Mouse (Mus musculus) left cerebral cortex, adult 18-20 months (tissue): ENCODE results near the gene Fat1. TPM values are rescaled to one million over a fixed set of nuclear protein-coding genes. Genes with fewer than 3 reads are reported as not detected.
A peak's percentile ranks its signal among the peaks of the same experiment; 100 is the strongest.

ENCODE experiments used
- DNase-seq, 2 experiments: peaks; one replicate each; pipeline ENCODE4 v3.0.0; 2021 to 2022; ENCODE audit warnings: low spot score in 2 of 2, mixed read lengths in 1 of 2
- total RNA-seq, 2 experiments: library from RNA; stranded (reverse); gene quantifications; 2 replicates each; pipeline ENCODE4 v1.2.3; 2021

Gene Fat1
- total RNA-seq, 2 experiments from 2014 or later, result 28.5 to 30.1 TPM

DNA sequence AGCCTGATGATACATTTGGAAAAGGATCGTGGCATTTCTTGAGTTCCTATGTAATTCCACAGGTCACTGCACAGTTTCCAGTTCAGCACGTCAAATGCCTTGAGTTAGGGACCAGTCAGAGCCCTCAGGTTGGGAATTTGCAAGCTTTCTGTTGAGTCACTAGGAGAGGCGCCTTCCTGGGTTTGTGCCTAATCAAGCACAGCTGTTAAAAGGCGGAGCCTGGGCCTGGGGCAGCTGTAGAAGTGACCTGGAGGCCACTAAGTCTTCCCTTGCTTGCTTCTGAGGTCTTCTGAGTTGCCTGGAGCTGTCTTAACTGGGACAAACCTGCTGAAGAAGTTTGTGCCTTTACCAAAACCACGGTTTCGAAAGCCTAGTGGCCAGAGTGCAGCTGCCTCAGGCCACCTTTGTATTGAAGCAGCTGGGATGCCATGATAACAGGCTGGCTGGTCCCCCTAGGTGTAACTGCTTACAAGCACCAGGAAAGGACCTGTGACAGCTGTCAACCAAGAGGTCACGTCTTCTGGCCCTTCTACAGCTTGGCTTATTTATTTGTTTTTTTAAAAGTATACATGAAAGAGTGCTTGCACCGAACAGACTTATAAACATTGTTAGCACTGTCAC lies 66.4 kb downstream of the Fat1 start:
- DNase-seq, result no peak

DNA sequence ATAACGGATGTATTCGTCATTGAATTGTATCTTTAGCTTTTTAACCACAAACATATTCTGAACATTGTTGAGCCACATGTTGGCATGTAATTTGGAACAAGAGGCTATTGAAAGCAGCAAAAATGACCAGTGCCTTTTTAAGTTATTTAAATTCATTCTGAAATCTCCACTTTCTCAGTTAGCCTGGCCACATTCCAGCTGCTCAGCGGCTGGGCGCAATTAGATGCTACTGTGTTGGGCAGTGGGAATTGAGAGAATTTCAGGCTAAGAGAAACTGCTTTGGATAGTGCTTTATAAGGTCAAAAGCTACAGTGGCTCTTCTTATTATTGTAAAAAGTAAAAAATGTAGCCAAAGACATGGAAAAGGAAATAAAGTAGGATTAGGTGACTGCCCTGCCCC lies 67.4 kb downstream of the Fat1 start:
- DNase-seq, result no peak

DNA sequence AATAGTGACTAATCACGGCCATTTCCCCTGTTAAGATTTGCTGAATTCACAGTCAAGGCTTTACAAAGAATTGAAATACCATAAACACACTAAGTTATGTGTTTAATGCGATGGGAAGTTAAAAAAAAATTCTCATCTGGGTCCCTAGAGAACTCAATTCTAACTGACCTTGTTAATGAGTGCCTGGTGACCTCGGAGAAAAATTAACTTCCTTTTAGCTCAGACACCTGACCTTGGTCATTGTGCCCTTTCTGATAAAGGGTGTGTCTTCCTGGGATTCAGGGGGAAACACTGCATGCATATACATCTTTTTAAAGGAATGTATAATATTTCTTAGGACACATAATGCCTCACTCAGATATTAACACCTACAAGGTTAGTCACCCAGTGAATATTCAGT lies 68.8 kb downstream of the Fat1 start:
- no peak for DNase-seq

DNA sequence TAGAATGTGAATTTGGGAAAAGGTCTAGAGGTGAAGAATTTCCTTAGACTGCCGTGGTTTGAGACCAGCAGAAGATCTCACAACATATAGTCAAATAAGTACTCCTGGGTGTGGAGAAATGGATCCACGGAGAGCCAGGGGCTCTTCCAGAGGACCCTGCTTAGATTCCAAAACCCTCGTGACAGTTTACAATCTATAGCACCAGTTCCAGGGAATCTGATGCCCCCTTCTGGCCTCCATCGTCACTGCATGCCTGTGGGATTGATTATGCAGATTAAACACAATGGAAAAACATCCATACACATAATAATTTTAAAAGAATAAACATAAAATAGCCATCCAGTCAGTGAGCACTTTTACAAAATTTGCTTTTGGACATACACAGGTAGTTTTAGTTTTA lies 75.4 kb downstream of the Fat1 start:
- peak; percentile 63 to 69 for DNase-seq

DNA sequence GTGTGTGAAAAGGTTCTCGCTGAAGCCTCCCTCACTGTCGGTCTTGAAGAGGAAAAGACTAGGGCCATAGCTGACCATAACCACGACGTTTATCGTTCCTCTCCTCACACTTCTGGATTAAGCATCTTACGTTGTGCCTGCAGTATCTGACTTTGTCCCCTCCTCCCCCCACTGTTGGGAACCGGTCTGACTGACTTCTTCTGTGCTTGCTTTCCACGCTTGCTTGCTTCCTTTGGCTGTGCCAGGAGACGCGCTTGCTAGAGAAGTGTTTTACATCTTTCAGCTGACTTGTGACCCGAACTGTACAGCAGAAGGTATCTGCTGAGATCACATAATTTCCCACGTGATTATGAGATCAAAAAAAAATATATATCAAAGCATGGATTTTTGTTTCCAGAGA lies 76.5 kb downstream of the Fat1 start:
- DNase-seq, result no peak

DNA sequence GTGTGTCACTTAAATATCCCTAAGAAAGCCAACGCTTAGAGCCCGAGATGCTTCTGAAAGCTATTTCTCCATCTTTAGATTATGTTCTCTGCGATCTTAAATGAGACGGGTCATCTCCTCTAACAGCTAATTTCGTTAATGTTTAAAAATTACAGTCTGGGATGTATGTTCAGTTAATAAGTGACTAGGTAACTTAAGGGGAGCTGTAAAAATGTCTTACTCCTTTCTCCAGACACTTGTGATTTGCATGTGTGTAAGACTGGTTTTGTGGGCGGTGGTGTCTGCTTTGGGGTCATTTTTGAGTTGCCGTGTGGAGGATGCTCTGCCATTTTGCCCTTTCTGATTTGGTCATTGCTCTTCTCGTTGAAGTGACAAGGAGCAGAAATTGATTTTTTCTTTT lies 78.6 kb downstream of the Fat1 start:
- DNase-seq, result no peak

DNA sequence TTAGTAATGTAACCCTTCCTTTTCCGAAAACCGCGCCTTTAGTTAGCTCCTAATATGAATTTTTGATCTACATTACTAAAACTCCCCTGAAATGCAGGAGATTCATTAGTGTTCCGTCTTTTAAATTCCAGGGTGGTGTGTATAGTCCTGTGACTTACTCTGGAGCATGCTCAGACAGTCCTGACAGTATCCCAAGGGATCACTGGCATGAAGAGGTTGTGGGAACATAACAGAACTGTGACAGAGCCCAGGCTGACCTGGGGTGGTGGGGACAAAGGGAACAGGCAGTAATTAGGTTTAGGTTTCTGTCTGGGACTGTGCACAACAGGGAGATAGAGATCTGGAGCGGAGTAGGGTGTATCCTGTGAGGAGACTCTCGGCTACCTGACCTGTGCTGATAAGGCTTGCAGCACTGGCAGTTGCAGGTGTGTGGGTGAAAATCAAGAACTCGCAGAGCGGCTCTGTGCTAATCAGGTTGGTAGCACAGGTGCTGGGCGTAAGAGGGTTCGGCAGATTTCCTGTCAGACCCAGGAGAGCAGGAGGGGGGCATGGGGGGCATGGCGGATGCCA lies 79.3 kb downstream of the Fat1 start:
- no peak for DNase-seq

DNA sequence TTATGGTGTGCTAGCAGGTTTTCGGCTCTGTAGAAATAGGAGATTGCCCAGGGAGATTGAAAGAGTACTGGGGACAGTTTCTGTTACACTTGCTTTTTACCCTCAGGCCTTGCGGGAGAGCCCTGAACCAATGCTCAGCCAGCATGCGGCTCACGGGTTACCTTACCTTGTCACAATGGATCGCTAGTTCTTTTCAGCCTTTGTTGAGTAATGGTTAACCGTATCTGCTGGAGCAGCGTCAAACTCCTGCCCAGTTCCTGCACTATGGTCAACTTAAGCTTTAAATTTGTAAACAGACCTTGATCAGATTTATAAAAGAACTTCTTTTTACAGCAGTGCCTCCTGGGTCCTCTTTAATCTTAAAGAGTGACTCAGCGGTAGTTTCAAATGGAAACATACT lies 80.6 kb downstream of the Fat1 start:
- DNase-seq, result no peak

DNA sequence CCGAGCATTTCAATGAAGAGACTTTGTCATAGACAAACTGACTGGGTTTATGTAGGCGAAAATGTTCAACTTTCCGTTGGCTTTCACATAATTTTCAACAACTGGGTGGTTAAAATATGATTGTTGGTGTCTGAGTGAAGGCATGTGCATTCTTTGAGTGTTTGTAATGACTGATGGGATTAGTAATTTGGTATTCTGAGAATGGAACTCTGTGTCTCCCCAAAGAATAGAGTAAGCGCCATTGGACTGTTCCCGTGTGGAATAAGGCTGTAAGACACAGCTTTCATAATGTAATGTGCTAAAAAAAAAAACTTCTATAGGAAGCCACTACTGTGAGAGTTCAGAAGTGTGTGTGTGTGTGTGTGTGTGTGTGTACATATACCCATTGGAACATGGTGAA lies 84.0 kb downstream of the Fat1 start:
- DNase-seq, result no peak

DNA sequence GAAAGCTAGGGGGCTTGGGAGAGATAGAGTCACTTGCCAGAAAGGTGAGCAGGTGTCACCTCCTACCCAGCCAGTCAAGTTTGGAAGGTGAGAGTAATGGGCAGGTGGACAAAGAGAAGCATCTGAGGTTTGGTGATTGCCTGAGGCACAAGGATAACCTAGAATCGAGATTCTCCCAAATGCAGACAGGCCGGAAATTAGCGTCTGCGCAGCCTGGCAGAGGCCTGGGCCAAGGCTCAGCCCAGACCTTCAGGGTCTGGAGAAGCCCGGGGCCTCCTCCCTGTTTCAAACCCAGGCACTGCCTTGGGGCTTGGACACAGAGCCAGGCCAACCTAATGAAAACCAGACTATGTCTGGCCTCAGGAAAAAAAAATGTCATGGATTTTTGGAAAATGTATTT lies 85.9 kb downstream of the Fat1 start:
- DNase-seq, result no peak

DNA sequence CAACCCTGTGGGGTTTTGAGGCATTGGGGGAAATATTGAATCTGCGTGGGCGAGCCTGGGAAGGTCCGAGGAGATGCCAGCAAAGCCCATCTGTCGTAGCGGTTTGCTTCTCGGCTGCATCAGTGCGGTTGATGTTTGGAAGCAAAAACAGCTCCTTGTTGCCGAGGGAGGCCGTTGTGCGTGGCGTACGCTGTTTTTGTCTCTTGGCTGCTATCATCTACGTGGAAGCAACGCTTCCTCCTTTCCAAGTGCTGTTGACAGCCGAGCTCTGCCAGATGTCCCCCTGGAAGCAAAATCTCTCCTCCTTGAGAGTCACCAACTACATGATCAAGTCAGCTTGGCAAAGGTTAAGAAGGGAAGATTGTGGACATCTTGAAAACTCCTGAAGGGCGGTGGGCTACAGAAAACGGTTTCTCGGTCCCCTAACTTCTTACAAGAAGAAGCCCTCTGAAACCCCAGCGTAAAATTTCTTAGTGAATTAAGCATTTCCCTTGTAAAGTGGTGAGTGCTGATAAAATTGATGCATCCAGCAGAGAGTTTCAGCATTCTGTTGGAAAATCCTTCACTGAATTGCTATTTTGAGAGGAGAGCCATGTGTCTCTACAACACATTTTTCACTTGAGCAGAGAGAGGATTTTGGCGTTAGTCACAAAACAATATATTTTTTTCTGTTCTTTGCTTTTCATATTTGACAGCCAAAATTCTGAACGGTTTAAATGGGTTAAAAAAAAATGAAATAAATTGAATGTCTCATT lies 86.8 kb downstream of the Fat1 start:
- peak; percentile 54 to 69 for DNase-seq

DNA sequence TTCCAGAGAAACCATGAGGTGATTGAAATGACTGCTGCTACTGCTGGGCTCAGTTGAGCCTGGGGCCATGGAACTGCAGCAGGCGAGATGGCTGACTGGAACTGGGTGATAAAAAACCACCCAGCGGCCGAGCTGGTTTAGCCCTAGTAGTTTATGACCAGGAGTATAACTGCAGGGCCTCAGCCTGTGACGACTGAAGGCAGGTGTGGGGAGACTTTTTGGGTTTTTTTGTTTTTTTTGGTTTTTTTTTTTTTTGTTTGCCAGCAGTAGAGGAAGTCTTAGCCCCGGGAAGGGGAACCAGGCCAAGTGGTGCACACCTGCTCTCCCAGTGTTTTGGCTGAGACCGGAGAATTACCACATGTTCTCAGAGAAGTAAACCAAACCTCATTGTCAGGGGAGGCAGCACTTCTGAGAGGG lies 92.8 kb downstream of the Fat1 start:
- no peak for DNase-seq

DNA sequence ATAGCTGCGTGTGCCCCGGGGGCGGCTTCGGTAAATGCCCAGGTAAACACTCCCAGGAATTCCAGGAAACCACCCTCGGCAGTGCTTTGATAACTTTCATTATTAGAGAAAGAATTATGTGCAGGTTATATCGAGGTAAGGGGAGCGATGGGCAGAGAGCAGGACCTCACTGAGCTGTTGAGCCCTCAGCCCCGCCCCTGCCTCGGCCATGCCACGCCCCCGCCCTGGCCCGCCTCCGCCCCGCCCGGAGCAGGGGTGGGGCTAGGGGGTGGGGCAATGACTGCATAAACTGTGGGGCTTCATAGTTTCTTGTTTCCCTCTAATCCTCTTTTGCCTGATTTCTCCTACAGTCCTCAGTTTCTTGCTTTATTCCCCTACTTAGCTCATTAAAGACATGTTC lies 103.1 kb downstream of the Fat1 start:
- DNase-seq, result no peak

DNA sequence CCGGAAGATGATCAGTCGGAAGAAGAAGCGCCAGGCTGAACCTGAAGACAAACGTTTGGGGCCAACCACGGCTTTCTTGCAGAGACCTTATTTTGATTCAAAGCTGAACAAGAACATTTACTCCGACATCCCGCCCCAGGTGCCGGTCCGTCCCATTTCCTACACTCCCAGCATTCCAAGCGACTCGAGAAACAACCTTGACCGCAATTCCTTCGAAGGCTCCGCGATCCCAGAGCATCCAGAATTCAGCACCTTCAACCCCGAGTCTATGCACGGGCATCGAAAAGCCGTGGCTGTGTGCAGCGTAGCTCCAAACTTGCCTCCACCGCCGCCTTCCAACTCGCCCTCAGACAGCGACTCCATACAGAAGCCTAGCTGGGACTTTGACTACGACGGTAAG lies 108.9 kb downstream of the Fat1 start:
- no peak for DNase-seq

DNA sequence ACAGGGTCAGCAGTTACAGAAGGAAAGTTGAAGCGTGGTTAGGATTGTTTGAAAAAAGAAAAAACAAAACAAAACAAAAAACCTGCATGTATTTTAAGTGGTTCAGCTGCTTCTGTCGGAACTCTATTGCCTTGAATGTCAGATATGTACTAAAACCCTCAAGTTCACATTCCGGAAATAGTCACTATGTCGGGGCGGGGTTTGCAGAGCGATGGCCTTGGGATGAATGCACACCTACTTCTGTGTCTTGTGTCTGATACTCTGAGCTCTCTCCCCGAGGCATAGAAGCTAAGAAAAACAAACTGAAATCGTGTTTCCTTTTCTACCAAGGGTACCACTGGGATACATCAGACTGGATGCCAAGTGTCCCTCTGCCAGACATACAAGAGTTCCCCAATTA lies 115.2 kb downstream of the Fat1 start:
- no peak for DNase-seq

DNA sequence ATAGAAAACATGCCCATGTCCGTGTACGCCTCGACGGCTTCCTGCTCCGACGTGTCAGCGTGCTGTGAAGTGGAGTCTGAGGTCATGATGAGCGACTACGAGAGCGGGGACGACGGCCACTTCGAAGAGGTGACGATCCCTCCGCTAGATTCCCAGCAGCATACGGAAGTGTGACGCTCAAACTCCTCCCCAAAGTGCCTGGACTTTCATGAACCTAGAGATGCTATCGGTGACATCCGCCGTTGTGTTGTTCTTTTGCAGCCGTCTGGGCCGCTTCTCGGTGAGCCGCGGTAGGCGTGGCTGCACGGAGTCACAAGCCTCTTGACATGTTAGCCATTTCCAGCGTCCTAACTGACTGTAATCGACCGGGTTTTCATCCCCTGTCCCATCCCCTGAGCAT lies 116.0 kb downstream of the Fat1 start:
- DNase-seq, result no peak

DNA sequence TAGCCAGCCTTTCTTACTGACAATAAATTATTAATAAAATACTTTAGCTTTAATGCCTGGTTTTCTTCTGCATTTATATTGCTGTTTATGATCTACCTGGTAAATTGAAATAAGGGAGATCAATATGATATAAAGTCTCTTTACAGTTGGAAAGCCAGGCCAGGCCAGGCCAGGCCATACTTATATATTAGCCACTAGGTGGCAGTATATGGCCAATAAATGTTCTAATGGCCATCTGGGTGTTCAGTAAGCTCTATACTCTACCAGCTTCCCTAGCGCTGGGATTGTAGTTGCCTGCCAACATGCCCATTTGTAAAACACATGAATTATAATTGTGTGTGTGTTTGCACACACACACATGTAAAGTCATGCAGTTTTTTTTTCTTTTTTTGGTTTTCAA lies 117.0 kb downstream of the Fat1 start:
- no peak for DNase-seq

DNA sequence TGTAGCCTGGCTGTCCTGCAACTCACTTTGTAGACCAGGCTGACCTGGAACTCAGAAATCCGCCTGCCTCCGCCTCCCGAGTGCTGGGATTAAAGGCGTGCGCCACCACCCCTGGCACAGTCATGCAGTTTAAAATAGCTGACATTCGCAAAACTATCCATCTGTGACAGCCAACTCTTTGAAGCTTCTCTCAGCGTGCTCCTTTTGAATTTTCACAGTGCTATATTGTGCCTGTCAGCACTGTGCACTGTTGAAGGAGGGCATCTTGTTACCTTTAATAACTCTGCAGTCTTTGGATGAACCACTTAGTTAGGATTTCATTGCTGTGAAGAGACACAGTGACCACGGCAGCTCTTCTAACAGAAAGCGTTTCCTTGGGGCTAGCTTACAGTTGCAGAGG lies 117.4 kb downstream of the Fat1 start:
- no peak for DNase-seq

DNA sequence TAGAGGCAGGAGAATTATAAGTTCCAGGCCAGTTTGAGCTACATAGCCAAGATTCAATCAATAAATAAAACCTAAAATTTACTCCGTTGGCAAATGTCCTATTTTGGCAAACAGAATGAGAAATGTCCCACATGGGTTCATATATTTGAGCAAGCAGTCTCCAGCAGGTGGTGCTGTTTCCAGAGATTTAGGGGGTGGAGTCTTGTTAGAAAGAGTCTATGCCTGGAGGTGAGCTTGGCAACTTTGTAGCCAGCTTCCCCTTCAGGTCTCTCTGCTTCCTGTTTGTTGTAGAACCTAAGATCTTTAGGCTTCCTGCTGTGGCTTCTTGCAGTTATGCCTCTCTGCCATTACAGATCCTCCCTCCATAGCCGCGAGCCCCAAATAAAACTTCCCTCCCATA lies 120.3 kb downstream of the Fat1 start:
- no peak for DNase-seq

DNA sequence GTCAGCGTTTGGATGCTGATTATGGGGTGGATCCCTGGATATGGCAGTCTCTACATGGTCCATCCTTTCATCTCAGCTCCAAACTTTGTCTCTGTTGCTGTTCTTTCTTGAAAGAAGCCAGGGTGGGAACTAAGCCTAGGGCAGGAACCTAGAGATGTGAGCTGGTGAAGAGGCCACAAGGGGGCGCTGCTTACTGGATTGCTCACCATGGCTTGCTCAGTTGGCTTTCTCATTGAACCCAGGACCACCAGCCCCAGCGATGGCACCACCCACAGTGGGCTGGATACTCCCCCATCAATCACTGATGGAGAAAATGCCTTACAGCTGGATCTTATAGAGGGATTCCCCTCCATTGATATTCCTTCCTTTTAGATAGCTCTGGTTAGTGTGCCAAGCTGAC lies 121.6 kb downstream of the Fat1 start:
- no peak for DNase-seq

DNA sequence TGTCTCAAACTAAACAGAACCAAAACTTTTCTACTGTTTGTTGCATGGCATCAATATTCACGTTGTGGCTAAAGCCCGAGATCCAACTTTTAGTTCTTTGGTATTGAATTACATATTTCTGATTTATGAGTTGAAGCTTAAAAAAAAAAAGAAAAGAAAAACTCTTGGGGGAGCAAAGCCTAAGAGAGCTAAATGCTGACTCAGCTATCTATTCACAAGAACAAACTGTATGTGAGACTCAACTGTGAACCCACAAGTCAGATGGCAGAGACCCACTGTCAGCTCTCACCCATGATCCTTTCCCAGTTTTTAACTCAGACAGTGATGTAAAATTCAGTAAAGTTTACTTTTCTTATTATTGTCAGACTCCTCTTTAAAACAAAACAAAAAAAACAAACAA lies 124.8 kb downstream of the Fat1 start:
- DNase-seq, result no peak

DNA sequence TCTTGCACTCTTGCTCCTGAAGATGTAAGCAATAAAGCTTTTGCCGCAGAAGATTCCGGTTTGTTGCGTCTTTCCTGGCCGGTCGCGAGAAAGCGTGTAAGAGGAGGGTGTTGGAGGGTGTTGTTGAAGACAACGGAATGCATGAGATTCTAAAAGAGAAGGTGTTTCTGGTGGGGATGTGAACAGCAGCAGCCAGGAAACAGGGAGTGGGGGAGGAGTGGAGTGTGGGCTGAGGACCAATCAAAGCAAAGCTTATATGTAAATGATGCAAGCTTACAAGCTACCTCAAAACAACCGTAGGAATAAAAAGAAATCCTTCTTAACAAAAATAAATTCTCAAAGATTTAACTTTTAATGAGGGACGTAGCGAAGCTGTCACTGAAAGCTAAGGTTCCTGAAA lies 127.1 kb downstream of the Fat1 start:
- no peak for DNase-seq
